Mouse (Mus musculus) spleen, embryonic (tissue): ENCODE data around the gene Ugcg.

Experiments used
- CTCF ChIA-PET: fragments of 350-600 bp; sonication (Branson Sonifier 250); formaldehyde crosslinking; loops from one replicate; lab custom pipeline; 2022; lab: Charles Lee

Ugcg gene

GRCm38 (mm10) chr4:59222226-59222625 lies 33.2 kb downstream of the Ugcg start:
- CTCF ChIA-PET, result no interaction called here

- CTCF ChIA-PET, result no interaction called here
These were observed 34.1 kb downstream of the Ugcg start for GRCm38 (mm10) chr4:59223055-59223615.

DNA sequence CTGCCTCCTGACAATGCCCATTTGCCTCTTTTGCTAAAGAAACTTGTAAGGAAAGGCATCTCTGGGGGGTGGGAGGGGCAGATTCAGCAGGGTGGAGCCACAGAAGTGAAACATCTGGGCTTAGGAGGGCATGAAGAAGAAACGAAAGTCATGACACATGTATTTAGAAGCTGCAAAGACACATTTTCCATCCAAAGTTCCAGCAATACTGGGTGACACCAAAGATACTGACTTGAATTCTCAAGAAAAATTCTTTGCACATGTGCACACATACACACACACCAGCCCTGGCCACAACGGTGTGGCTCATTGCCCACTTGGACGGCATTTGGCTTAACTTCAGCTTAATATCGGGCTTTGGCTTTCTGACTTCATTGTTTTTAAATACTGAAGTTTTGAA lies 35.8 kb downstream of the Ugcg start:
- CTCF ChIA-PET, result no interaction called here

GRCm38 (mm10) chr4:59227047-59227446 lies 38.0 kb downstream of the Ugcg start:
- CTCF ChIA-PET, result no interaction called here

DNA sequence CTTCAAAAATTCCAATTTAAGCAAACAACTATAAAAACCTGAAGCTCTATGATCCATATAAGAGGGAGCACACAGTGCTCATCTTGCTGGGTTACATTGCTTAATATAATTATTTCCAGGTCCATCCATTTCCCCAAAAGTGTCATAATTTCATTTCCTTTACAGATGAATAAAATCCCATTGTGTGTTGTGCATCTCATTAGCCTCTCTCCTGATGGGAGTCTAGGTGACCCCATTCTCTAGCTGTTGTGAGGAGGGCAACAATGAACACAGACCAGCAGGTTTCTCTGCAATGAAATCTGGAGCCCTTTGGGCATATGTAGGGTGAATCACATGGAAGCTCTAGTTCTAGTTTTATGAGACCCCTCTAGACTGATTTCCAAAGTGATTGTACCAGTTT lies 39.9 kb downstream of the Ugcg start:
- CTCF ChIA-PET, result interaction anchor here (0.6 to 0.7 kb wide), 2 partner anchors 53 to 171 kb away, joined by 3 to 6 read pairs; no protein-coding TSS in a partner anchor

DNA sequence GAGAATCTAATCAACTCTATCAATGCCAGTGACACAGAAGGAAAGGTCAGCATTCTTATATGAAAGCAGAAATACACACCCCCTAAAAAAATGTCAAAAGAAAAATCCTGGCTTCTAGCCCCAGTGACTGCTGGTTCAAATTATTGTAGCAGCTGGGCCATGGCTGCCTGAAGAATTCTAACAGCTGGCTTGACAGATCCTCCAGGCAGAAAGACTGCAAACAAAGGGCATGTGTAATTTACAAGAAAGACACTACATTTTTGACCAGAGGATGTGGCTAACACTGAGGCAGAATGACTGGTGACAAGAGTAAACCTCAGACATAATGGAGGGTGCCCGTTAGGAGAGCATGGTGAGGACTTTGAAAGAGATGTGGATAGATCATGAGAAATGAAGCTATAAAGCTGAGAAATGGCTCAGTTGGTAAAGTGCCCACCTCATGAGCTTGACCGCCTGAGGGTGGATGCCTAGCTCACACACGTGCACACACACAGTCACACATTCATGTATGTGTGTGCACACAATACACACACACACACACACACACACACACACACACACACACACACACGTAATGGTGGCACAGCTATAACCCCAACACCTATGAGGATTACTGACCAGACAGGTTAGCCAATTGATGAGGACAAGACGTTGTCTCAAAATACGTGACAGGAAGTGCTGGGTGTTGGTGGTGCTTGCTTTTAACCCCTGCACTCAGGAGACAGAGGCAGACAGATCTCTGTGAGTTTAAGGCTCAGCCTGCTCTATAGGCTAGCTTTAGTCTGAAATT lies 42.4 kb downstream of the Ugcg start:
- CTCF ChIA-PET, result interaction anchor here (0.5 kb wide), 1 partner anchor 402 kb away, joined by 6 read pairs; no protein-coding TSS in a partner anchor

GRCm38 (mm10) chr4:59234014-59234413 lies 45.0 kb downstream of the Ugcg start:
- CTCF ChIA-PET, result no interaction called here

GRCm38 (mm10) chr4:59234451-59235216 lies 45.6 kb downstream of the Ugcg start:
- CTCF ChIA-PET, result no interaction called here

DNA sequence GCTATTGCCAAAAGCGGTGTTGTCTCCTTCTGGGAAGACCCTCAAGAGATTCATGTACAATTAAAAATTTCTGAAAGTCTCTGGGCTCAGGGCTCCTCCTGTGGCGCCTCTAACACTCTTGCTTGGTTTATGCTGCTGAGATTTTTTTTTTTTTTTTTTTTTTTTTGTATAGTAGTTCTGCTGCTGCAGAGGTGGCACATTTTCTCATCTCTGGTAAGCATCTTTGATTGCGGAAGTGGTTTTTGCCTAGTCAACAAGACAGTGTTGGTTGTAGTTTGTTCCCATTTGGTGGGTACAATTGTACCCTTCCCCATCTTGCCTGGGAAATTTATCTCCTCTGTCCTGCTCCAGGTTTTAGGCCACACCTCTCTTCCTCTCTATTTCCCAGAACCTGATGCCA lies 47.3 kb downstream of the Ugcg start:
- CTCF ChIA-PET, result no interaction called here

- CTCF ChIA-PET, result interaction anchor here (0.6 kb wide), 1 partner anchor 95 kb away, joined by 4 read pairs; no protein-coding TSS in a partner anchor
These were observed 49.7 kb downstream of the Ugcg start for GRCm38 (mm10) chr4:59238641-59239311.

GRCm38 (mm10) chr4:59239312-59239728 lies 50.3 kb downstream of the Ugcg start:
- CTCF ChIA-PET, result interaction anchor here (0.6 kb wide), 1 partner anchor 95 kb away, joined by 4 read pairs; no protein-coding TSS in a partner anchor

- CTCF ChIA-PET, result no interaction called here
These were observed 51.1 kb downstream of the Ugcg start for GRCm38 (mm10) chr4:59240160-59240559.

DNA sequence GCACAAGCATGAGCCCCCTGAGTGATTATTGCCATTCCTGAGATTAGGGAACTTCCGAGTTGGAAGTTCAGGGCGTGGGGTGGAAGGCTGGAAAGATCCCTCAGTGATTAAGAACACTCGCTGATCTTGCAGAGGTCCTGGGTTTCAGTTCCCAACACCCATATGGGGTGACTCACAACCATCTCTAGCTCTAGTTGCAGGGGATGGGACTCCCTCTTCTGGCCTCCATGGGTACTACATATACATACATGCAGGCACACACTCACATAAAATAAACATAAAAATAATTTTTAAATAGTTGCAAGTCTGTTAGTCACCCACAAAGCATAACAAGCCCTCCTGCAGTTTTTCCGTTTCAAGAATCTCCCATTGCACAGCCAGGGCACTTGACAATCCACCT lies 52.0 kb downstream of the Ugcg start:
- CTCF ChIA-PET, result no interaction called here

DNA sequence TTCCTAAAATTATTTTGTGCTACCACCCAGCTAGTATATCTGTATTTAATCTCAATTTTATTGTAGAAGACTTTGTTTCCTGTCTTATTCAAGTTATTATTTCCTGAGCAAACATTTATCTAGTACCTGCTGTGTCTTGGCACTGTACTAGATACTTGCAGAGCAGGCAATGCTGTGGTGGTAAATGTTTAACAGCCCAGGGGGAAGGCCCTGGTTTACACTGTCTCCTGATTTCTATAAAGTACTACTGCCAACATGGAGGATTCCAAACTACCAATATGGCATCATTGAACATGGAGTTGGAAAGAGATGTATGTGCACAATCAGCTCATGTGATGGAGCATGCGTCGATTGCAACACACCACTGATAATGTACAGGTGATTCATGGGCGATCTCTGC lies 53.2 kb downstream of the Ugcg start:
- CTCF ChIA-PET, result interaction anchor here (0.7 kb wide), 1 partner anchor 50 kb away, joined by 4 read pairs; no protein-coding TSS in a partner anchor

- CTCF ChIA-PET, result interaction anchor here (0.6 kb wide), 1 partner anchor 17 kb away, joined by 3 read pairs; no protein-coding TSS in a partner anchor
These were observed 54.9 kb downstream of the Ugcg start for GRCm38 (mm10) chr4:59243802-59244493.

DNA sequence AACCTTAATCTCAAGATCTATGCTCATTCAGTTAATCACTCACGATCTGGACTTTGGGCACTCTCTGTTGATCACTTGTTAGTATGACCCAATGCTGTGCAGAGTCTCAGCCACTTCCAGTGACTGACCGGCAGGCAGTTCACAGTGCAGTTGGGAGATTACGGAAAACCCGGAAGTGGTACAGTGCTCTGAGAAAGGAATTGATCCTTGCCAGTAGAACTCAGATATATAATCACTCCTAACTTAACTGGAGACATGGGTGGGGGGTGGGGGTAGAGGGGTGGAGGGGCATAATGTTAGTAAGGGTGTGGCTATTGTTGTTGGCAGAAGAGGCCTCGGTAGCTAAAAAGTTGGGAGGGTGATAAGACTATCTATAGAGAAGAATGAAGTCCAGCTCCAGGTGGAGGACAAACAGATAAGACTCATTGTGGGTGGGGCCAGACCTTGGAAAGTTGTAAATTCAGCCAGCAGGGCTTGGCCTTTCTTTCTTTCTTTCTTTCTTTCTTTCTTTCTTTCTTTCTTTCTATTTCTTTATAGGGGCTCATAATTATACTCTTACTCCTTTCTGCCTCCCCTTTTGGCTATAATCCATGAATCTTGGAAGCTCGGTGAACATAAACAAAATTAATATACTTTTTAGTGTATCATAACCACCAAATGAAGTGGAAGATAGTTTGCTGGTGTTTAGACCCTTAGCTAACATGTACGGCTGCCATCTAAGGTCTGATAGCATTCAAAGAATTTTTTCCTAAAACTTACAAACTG lies 55.9 kb downstream of the Ugcg start:
- CTCF ChIA-PET, result no interaction called here

DNA sequence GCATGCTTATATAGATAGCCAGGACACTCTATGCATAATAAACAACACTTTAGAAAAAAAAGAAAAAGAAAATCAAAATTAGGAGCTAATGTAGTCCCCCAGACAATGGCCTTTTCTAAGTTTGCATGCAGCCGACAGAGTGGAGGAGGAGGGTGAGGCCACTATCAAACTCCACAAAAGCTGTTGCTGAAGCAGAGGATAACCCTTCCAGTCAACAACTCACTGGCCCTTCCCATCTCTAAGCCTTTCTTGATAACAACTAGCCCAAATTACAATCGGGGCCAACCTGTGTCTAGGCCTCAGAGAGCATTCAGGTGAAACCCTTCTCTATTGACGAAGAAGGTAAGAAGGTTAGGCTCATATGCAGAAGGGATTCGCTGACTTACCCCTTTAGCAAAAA lies 56.7 kb downstream of the Ugcg start:
- CTCF ChIA-PET, result interaction anchor here (0.6 to 0.7 kb wide), 2 partner anchors 43 to 53 kb away, joined by 3 read pairs; no protein-coding TSS in a partner anchor

GRCm38 (mm10) chr4:59247545-59247944 lies 58.5 kb downstream of the Ugcg start:
- CTCF ChIA-PET, result interaction anchor here (1.2 kb wide), 1 partner anchor 177 kb away, joined by 3 read pairs; no protein-coding TSS in a partner anchor

- CTCF ChIA-PET, result interaction anchor here (1.2 kb wide), 1 partner anchor 178 kb away, joined by 3 read pairs; no protein-coding TSS in a partner anchor
These were observed 59.0 kb downstream of the Ugcg start for GRCm38 (mm10) chr4:59248035-59248434.
